Mouse (Mus musculus) E14TG2a.4 (cell line): ENCODE measurements around the gene Avpr1b.

ENCODE experiments used
- CTCF ChIP-seq: conservative IDR thresholded peaks from 2 replicates; pipeline ENCODE4 v1.5.1; 2014; ENCODE audit warnings: low read length
- NANOG ChIP-seq: IDR thresholded peaks from 2 replicates; pipeline ENCODE4 v1.6.1; 2014; ENCODE audit warnings: borderline replicate concordance, low read length, mixed read lengths

DNA sequence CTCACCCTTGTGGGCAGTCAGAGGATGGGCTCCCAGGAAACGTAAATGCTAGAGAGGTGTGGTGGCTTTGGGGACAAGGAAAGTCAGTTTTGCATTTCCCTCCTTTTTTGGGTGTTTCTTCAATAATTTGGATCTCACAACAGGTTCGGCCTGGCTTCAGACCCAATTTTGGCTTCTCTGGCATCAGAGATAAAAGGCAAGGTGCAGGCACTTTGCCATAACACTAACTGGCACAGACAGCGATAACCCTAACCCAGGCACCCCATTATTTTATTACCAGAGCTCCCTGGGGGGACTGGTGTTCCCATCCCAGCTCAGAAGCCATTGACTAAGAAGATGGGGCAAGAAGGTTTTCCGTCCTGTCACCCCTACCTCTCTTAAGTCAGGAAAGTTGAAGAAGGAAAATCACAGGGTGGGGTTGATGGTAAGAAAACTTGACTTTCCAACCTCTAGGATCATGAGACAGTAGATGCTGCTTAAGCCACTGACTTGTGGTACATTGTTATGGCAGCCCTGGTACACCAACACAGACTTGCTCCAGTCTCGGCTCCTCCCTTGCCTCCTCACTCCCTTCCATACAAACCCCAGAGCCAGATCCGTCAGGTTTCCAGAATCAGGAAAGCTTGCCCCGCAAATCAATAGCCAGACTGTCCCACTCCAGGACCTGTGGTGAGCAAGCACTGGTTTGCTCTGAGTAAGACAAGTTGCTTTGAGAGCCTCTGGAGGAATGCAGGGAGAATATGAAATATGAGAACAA, 61.9 kb downstream of the Avpr1b start:
- TF ChIP-seq CTCF, result no peak
- TF ChIP-seq NANOG, result no peak
